Mouse (Mus musculus) intestine, embryonic 14.5 days (tissue): ENCODE data around the gene Gpr179. TPM values are rescaled to one million over a fixed set of nuclear protein-coding genes. Genes with fewer than 3 reads are reported as not detected.

Source experiments
- ATAC-seq: fragments of 200-750 bp; cut with Nextera tagmentation; replicated peaks from 2 replicates; pipeline ENCODE4 v1.8.0; 2017; ENCODE audit warnings: low read depth, moderate number of reproducible peaks, moderate TSS enrichment, moderate library complexity; ENCODE audit not compliant: low FRiP score, low TSS enrichment
- DNase-seq: peaks from one replicate; pipeline ENCODE4 v3.0.0-alpha.2; 2018; ENCODE audit warnings: low spot score
- H3K27ac ChIP-seq: fragments of 300-500 bp; sonication (generic); 2 replicates; pipeline ENCODE4 v1.5.1; 2014; ENCODE audit warnings: low read depth, mild to moderate bottlenecking, control low read depth
- H3K27me3 ChIP-seq: fragments of 300-500 bp; sonication (generic); replicated peaks from 2 replicates; pipeline ENCODE4 v1.6.1; 2014; ENCODE audit warnings: low read length, control low read depth; ENCODE audit not compliant: control insufficient read depth, insufficient read depth
- H3K36me3 ChIP-seq: fragments of 300-500 bp; sonication (generic); 2 replicates; pipeline ENCODE4 v1.6.1; 2014; ENCODE audit warnings: low read length, control low read depth; ENCODE audit not compliant: control insufficient read depth, insufficient read depth
- H3K4me1 ChIP-seq: fragments of 300-500 bp; sonication (generic); replicated peaks from 2 replicates; pipeline ENCODE4 v1.6.1; 2014; ENCODE audit warnings: low read length, control low read depth, mixed read lengths; ENCODE audit not compliant: control insufficient read depth, insufficient read depth
- H3K4me2 ChIP-seq: fragments of 300-500 bp; sonication (generic); 2 replicates; pipeline ENCODE4 v1.6.1; 2014; ENCODE audit warnings: low read length
- H3K4me3 ChIP-seq: fragments of 300-500 bp; sonication (generic); 2 replicates; pipeline ENCODE4 v1.5.1; 2014; ENCODE audit warnings: low read depth, low read length, control low read depth, mixed read lengths
- H3K9ac ChIP-seq: fragments of 300-500 bp; sonication (generic); 2 replicates; pipeline ENCODE4 v1.6.1; 2014; ENCODE audit warnings: mild to moderate bottlenecking, low read length
- H3K9me3 ChIP-seq: fragments of 300-500 bp; sonication (generic); 2 replicates; pipeline ENCODE4 v1.6.1; 2016; ENCODE audit warnings: low read length, control low read depth; ENCODE audit not compliant: control insufficient read depth
- WGBS: fragments of 180-500 bp; shearing (Covaris S2); extraction: QIAGEN DNeasy Blood & Tissue Kit; methylation state at CpG from one replicate; pipeline ENCODE4 v1.1.7; 2014; 5-methylcytosine and 5-hydroxymethylcytosine counted together
- polyA plus RNA-seq: library from polyadenylated mRNA; unstranded; fragments of >200 nt; fragmentation: Nextera tagmentation; extraction: Ambion mirVana; gene quantifications from 2 replicates; pipeline ENCODE4 v1.2.1, GENCODE M21; 2014

Gene Gpr179
- polyA plus RNA-seq, 1 experiment from 2014 or later, result 0.15 TPM

DNA sequence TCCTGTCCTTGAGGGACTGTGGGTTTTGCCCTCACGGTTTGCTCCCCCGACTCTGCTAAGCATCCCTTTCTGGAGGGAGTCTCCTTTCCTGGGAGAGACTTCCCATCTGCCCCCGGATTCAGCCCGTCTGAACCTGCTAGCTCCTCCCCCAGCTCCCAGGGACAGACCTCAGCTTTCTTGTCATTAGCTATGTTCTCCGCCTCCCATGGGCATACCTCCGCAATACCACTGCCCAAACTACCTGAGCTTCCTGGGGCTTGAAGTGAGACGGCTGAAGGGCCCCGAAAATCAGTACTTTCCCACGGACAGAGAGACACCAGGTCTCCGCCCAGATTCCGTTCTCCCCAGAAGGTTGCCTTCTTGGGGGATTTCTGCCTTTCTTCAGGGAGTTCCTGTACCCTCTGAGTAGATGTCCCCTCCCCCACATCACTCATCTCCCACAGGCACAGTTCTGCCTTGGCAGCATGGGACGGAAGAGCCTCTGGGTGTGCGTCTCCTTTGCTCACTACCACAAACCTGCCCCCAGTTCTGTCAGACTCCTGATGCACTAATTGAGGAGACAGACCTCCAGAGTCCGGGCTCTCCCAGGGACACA lies 15.0 kb downstream of the Gpr179 start:
- no peaks in the 10 kb centered on the region for H3K36me3 ChIP-seq
- no peak for DNase-seq
- H3K4me2 ChIP-seq, result no peak overlapping the region
- H3K9me3 ChIP-seq, result no peaks in the 10 kb centered on the region
- ATAC-seq, result no peak
- WGBS, result 69% methylated on average over 14 of the region's 14 CpGs
- H3K27ac ChIP-seq, result no peak overlapping the region
- no peaks in the 10 kb centered on the region for H3K4me1 ChIP-seq
- no peak overlapping the region for H3K4me3 ChIP-seq
- no peak overlapping the region for H3K9ac ChIP-seq
- no peaks in the 10 kb centered on the region for H3K27me3 ChIP-seq

DNA sequence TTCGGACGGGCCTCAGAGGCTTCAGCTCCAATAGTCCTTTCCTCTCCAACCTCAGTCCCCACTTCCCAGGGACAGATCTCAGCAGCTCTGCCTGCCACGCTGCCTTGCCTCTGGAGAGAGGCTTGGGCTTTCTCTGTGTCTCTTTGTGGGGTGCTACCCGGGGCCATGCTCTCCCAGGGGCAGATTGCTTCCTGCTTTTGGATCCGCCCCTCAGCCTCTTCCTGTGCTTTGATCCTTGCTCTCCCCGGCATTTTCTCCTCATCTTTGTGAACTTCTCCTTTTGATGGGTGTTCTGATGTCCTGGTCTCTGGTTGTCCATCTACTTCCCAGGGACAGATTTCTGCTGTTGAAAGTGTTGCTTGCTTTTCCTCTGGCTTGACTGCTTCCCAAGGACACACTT lies 15.6 kb downstream of the Gpr179 start:
- 53% methylated on average over 6 of the region's 6 CpGs for WGBS
- ATAC-seq, result no peak

DNA sequence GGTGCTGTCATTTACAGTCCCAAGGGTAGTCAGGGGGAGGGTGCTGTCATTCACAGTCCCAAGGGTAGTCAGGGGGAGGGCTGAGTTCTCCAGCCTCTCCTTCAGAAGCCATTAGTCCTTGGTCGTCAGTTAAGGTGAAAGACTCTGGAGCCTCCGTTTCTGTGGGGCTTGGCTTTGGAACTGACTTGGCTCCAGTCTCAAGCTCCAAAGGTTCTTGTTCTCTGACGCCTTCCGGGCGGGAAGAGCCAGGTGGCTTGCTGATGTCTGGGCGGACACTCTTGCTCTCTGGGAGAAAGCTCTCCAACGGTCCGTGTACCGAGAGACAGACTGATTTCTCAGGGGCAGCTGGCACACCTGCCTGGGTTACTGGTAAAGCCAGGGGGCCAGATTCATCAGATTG lies 17.5 kb downstream of the Gpr179 start:
- Histone ChIP-seq H3K4me3 (no peak overlapping the region), H3K27ac (no peak overlapping the region), H3K9ac (no peak overlapping the region), H3K36me3 (peaks cover 12% of the 10 kb centered on the region), H3K27me3 (no peaks in the 10 kb centered on the region), H3K9me3 (no peaks in the 10 kb centered on the region), H3K4me2 (no peak overlapping the region), H3K4me1 (no peaks in the 10 kb centered on the region)
- 81% methylated on average over 9 of the region's 9 CpGs for WGBS
- ATAC-seq (no peak), DNase-seq (no peak)

More for the DNA sequence above, 15.6 kb downstream of the Gpr179 start:
- H3K4me2 ChIP-seq, result no peak overlapping the region
- H3K9ac ChIP-seq, result no peak overlapping the region
- H3K9me3 ChIP-seq, result no peaks in the 10 kb centered on the region
- no peaks in the 10 kb centered on the region for H3K36me3 ChIP-seq
- H3K27me3 ChIP-seq, result no peaks in the 10 kb centered on the region
- no peak for DNase-seq
- no peak overlapping the region for H3K4me3 ChIP-seq
- H3K27ac ChIP-seq, result no peak overlapping the region
- H3K4me1 ChIP-seq, result no peaks in the 10 kb centered on the region

DNA sequence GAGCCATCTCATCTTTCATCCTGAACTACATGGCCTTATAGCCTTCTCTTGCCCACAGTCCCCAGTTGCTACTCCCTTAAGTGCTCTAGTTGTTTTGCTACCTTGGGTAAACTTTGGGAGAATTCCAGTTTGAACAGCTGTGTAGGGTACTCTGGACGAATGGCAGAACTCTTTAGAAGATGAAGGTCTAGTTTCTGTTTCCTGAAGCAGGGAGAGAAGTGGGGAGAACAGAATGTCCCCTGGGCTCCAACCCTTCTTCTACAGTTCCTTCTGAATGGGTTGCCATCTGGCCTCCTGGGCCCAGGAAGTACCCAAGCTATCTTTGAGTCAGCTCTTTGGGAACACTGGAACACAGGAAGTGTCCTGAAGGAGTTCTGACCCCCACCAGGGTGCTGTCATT lies 18.0 kb downstream of the Gpr179 start:
- Histone ChIP-seq H3K4me2 (no peak overlapping the region), H3K4me3 (no peak overlapping the region), H3K9me3 (no peaks in the 10 kb centered on the region), H3K27ac (no peak overlapping the region), H3K9ac (no peak overlapping the region), H3K4me1 (no peaks in the 10 kb centered on the region), H3K27me3 (no peaks in the 10 kb centered on the region), H3K36me3 (peaks cover 17% of the 10 kb centered on the region)
- 38% methylated on average over 1 of the region's 1 CpGs for WGBS
- ATAC-seq (no peak), DNase-seq (no peak)

DNA sequence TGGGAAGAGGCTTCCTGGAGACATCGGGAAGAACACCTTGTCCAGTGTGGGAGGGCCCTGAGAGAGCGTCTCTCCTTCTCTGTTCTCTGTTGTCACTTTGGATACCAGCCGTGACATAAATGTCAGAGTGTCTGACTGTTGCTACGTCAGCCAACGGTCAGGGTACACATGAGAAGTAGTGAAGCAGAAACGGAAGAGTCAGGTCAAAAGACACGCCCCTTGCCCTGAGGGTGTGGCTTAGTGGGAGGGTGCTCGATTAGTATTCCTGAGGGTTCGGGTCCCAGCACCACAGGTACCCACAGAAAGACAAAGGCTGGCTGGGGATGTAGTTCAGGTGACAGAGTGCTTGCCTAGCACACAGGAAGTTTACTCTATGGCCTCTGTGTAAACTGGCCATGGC lies 18.8 kb downstream of the Gpr179 start:
- 50% methylated on average over 9 of the region's 9 CpGs for WGBS
- DNase-seq (no peak), ATAC-seq (no peak)
- Histone ChIP-seq H3K4me3 (no peak overlapping the region), H3K27ac (no peak overlapping the region), H3K4me1 (no peaks in the 10 kb centered on the region), H3K9ac (no peak overlapping the region), H3K9me3 (no peaks in the 10 kb centered on the region), H3K36me3 (peaks cover 24% of the 10 kb centered on the region), H3K4me2 (no peak overlapping the region), H3K27me3 (no peaks in the 10 kb centered on the region)

DNA sequence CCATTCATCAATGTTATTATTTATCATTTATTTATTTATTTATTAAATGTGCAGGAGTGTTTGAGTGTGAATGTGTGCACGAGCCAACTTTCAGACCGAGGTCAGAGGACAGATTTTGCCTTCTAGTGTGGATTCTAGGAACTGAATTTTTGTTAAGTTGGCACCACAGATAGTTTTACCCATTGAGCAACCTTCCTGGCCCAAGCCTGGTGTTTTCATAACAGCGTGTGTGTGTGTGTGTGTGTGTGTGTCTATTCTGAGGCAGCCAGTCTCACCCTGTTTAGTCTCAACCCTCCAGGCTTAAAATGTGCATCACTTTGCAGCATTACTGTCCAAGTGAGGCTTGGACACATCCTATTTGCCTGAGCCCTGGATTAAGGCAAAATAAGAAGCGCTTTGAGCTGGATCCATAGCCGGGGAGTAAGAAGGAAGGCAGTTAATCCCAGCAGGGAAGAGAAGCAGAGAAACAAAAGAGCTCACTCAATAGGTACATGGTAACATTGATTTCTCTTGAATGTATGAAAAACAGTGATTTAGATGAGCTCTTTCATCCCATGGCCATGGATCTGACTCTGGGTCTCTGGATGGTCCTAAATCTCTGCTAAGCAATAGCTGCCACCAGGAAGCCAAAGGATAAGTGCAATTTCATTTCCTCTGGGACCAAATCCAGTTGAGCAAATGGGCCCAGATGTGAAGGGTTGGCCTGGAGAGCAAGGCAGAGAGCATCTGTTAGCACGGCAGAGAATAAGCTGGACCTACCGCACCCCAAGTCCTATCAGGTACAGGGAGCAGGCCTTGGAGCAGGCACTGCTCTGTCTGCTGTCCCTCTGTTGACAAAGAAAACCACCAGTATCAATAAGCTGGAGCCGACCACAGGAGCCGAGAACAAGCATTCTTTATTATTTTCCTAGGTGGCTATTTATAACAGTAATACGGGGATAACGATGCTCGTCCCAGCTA lies 20.4 kb downstream of the Gpr179 start:
- Histone ChIP-seq H3K27me3 (no peaks in the 10 kb centered on the region), H3K36me3 (peaks cover 35% of the 10 kb centered on the region), H3K27ac (no peak overlapping the region), H3K9ac (no peak overlapping the region), H3K4me3 (no peak overlapping the region), H3K9me3 (no peaks in the 10 kb centered on the region), H3K4me2 (no peak overlapping the region), H3K4me1 (no peaks in the 10 kb centered on the region)
- no peak for ATAC-seq
- DNase-seq, result no peak
- 88% methylated on average over 12 of the region's 12 CpGs for WGBS

DNA sequence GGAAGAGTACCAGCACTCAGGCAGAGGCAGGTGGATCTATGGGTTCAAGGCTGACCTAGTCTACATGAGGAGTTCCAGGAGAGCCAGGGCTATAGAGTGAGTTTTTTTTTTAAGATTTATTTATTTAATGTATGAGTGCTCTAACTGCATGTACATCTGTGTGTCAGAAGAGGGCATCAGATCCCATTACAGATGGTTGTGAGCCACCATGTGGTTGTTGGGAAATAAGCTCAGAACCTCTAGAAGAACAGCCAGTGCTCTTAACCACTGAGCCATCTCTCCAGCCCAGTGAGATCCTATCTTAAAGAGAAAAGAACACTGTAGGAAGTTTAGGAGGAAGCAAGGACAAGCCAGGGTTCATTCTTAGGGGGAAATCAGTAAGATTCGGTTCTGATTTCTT lies 21.6 kb downstream of the Gpr179 start:
- Histone ChIP-seq H3K9me3 (no peaks in the 10 kb centered on the region), H3K27ac (no peak overlapping the region), H3K4me1 (no peaks in the 10 kb centered on the region), H3K9ac (no peak overlapping the region), H3K4me3 (no peak overlapping the region), H3K4me2 (no peak overlapping the region), H3K27me3 (no peaks in the 10 kb centered on the region), H3K36me3 (peaks cover 47% of the 10 kb centered on the region)
- DNase-seq (no peak), ATAC-seq (no peak)
- 88% methylated on average over 1 of the region's 1 CpGs for WGBS

DNA sequence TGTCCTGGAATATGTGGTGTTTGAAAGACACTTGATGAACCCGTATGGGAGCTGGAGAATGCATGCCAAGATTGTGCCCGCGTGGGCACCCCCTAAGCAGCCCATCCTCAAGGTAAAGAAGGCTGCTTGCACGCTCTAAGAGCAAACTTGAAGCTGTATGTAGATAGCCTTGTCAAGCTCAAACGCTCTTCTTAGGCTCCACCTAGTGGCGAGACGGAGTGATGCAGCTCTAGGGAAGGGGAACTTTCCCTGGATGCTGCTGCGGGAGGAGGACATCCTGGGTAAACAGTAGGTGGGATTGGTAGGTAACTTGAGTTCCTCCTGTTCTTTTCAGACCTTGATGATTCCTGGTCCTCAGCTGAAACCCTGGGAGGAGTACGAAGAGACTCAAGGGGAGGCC lies 23.7 kb downstream of the Gpr179 start:
- Histone ChIP-seq H3K4me3 (no peak overlapping the region), H3K4me1 (no peaks in the 10 kb centered on the region), H3K36me3 (peaks cover 63% of the 10 kb centered on the region), H3K4me2 (no peak overlapping the region), H3K27ac (no peak overlapping the region), H3K9me3 (no peaks in the 10 kb centered on the region), H3K27me3 (no peaks in the 10 kb centered on the region), H3K9ac (no peak overlapping the region)
- peak; percentile 92 for DNase-seq
- ATAC-seq, result no peak; the same call in 1 of the 2 replicates
- 27% methylated on average over 9 of the region's 9 CpGs for WGBS
